Mouse (Mus musculus): ENCODE measurements around the gene Atp8a1.

DNA sequence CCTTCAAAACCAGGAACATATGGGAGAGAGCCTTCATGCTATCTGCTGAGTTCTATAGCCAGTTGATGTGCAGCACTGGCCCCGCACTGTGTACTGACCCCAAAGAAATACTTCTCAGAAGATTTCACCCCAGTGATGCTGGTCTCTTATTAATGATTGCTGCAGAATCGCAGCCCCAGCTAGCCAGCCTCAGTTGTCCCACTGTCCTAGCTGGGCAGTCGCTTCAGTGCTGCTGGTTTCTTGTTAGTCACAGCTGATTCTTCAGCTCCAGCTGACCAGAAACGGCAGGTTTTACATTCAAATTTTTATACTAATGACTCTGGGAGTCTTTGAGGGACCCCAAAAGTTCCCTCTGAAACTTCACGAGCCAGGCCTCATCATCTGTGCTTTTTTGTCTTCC lies 197.2 kb downstream of the Atp8a1 start:
- no peak for TF ChIP-seq CTCF (IDR thresholded peaks at IDR 0.05)
- no peak for TF ChIP-seq EP300 (IDR thresholded peaks at IDR 0.05)

All from lung, postnatal 0 days (tissue).